Mouse (Mus musculus): ENCODE data around the gene Olfr229. TPM values are rescaled to one million over a fixed set of nuclear protein-coding genes. Genes with fewer than 3 reads are reported as not detected.

Gene Olfr229
- total RNA-seq (2023), result not detected in 4 replicates

DNA sequence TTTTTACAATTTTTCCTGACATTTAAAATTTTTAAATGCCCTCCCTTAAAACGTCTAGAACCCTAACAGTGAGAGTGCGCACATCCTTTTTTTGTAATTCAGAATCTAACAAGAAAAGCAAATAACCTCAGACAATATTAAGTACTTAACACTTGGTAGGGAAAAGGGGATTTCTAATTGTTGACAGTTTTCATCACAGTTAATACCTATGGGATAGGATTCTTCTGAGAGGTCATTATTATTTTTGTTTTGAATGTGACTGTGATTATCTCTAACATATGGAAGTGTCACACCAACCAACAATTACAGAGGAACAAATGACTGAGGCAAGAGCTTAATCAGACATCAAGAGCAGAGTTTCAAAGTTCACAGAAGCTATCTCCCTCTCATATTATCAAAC is at the start of gene Olfr229:
Gene Olfr229 (plus strand): TSS at position 301 of the 400 bp plus-strand sequence.

DNA sequence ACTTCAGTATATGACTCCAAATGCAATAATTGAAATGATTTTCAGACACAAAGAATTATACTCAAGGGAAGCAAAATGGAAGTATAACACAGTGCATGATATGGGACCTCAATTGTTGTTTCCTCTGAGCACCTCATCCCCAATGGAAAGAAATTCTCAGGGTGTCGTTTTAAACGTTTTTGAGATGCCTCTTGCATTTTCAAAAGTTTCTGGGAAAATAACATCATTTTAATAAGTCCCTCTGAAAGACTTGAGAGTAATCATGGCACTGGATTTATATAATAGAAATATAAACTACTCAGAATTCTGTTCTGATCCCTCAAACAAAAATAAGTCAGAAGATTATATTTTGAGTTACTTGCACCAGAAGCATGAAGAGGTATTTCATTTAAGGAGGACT is 41.0 kb upstream of the Olfr229 start, which contains the start of gene Olfr972:
Gene Olfr972 (plus strand): TSS at position 301 of the 400 bp plus-strand sequence.

DNA sequence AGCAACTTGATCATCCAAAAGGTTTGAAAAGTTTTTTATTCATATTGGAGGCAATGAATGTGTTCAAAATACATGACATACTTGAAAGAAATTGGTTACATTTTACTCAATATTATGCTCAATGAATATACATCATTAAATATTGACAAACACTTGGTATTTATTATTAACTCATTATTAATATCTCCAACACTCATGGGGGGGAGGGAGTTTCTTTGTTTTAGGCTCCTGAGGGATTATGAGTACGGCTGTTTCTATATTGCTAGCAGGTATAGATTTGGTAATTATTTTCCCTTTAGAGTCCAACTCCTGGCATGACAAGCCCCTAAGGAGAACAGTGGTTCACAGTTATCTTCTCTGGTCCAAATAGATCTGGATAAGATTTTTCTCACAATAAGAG is 30.1 kb downstream of the Olfr229 start, which contains the start of gene Olfr974:
Gene Olfr974 (plus strand): TSS at position 301 of the 400 bp plus-strand sequence.

DNA sequence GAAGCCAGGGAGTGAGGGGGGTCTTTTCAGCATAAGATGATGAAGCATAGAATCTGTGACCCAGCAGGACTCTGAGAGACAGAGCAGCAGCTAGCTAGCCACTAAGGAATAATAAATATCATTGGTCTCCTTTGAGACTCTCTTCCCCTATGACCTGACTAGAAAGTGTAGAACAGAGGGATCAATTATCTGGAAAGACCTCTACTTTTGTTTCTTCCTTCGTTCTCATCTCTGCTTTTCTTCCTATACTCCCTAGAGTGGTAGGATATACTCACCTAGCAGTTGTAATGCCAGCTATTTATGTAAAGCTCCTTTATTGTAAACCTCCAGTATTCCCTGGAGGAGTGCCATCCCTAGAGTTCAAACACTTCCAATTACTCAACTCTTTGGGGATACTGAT is 44.8 kb downstream of the Olfr229 start, which contains the start of gene Olfr975:
Gene Olfr975 (minus strand): TSS at position 101 of the 400 bp plus-strand sequence.

DNA sequence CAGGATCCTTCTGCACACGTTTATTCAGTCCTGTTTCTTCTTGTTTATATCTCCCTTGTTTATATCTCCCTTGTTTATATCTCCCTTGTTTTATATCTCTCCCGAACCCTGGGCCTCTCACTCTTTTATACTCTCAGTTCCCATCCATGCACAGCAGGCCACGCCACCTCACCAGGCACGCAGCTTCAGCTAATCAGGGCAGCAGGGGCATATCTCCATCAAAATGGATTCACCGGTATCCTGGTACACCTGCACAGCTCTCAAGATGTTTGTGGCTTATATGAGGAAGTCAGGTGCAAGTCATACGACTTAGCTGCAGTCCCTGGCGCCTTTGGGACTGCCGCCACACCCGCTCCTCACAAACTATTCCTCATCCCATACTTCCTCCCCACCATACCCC is 53.9 kb downstream of the Olfr229 start, which contains the start of gene Olfr976:
Gene Olfr976 (minus strand): TSS at position 101 of the 400 bp plus-strand sequence.

Other genes with a start within 250 kb of the Olfr229 start
- not detected in 4 replicates for gene Olfr963, start 240.1 kb upstream of the Olfr229 start, total RNA-seq (2023)
- gene Olfr149, start 200.2 kb upstream of the Olfr229 start, total RNA-seq (2023), result not detected in 4 replicates
- not detected in 4 replicates for gene Olfr965, start 196.0 kb upstream of the Olfr229 start, total RNA-seq (2023)
- not detected in 4 replicates for gene Olfr150, start 176.4 kb upstream of the Olfr229 start, total RNA-seq (2023)
- not detected in 4 replicates for gene Olfr967, start 161.1 kb upstream of the Olfr229 start, total RNA-seq (2023)
- not detected in 4 replicates for gene Olfr968, start 124.1 kb upstream of the Olfr229 start, total RNA-seq (2023)
- not detected in 4 replicates for gene Olfr969, start 116.4 kb upstream of the Olfr229 start, total RNA-seq (2023)
- gene Olfr970, start 98.5 kb upstream of the Olfr229 start, total RNA-seq (2023), result not detected in 4 replicates
- gene Olfr971, start 70.5 kb upstream of the Olfr229 start, total RNA-seq (2023), result not detected in 4 replicates
- gene Olfr972, start 40.9 kb upstream of the Olfr229 start, total RNA-seq (2023), result not detected in 4 replicates
- not detected in 4 replicates for gene Olfr974, start 30.2 kb downstream of the Olfr229 start, total RNA-seq (2023)
- not detected in 4 replicates for gene Olfr975, start 44.7 kb downstream of the Olfr229 start, total RNA-seq (2023)
- gene Olfr976, start 53.8 kb downstream of the Olfr229 start, total RNA-seq (2023), result not detected in 4 replicates
- gene Olfr978, start 84.8 kb downstream of the Olfr229 start, total RNA-seq (2023), result not detected in 4 replicates
- gene Olfr979, start 96.1 kb downstream of the Olfr229 start, total RNA-seq (2023), result not detected in 4 replicates
- not detected in 4 replicates for gene Olfr980, start 102.2 kb downstream of the Olfr229 start, total RNA-seq (2023)
- not detected in 4 replicates for gene Olfr981, start 114.1 kb downstream of the Olfr229 start, total RNA-seq (2023)
- not detected in 4 replicates for gene Olfr982, start 166.5 kb downstream of the Olfr229 start, total RNA-seq (2023)
- not detected in 4 replicates for gene Olfr983, start 186.3 kb downstream of the Olfr229 start, total RNA-seq (2023)
- gene Olfr984, start 206.9 kb downstream of the Olfr229 start, total RNA-seq (2023), result not detected in 4 replicates
- not detected in 4 replicates for gene Olfr985, start 222.8 kb downstream of the Olfr229 start, total RNA-seq (2023)
- not detected in 4 replicates for gene Tmem225, start 240.8 kb downstream of the Olfr229 start, total RNA-seq (2023)